ENCODE assay signal across 18 mouse cellular contexts in the genomic region with DNA sequence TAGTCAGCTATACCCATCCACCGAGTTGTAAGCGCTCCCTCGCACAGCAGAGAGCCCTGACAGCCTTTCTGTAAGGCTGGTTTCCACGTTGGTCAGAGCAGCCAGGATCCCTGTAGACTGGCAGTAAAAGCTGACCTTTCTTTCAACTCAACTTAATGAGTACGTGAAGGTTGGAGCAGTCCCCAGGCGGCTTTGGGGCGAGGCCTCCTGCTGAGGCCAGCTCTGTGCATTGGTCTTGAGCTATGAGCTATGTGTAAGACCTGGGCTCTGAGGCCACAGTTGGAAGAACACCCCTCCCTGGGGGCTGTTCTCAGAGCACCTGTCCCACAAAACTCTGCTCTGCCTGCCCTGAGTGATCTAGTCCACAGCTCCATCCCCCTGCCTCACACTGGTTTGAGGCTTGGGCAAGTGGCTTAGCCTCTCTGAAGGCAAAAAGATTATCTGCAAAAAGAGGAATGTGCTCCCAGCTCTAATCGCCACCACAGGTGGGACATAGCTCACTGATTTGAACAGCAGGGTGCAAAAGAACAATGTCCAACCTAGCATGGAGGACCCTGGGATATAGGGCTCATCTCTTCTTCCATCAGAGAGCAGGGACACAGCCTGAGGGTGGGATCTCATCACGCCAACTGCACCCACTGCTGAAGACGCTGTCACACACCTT.
DNase-seq lines count a peak whose midpoint lies in the region; ATAC-seq and TF ChIP-seq lines count a peak whose summit lies in the region.
"Had no signal": no experiment of that assay in that cellular context is flagged by ENCODE, and none has a peak within 500 bp of the region (broad histone marks: within the 10 kb centered on the region; RNA-seq: fewer than 3 reads in every experiment).

No protein-coding gene starts in this region.

- DNase-seq in forebrain, embryonic 10.5 days (ENCODE audit: extremely low spot score, low spot score), result no peak
- DNase-seq in forebrain, embryonic 14.5 days (ENCODE audit: low spot score), result no peak
- no peak for DNase-seq in Patski (ENCODE audit: low read depth, low spot score)
- peak; percentile 38 for DNase-seq in kidney, adult 9 months
- DNase-seq in limb, embryonic 11.5 days (ENCODE audit: low spot score), result no peak
- DNase-seq in frontal cortex, postnatal 25 days (ENCODE audit: low spot score in 2 of 2), result no peak
- DNase-seq in hindbrain, embryonic 10.5 days (ENCODE audit: low spot score), result no peak
- DNase-seq in right cerebral cortex, postnatal 25 days, result no peak
- DNase-seq: forebrain, postnatal 0 days; gastrocnemius, postnatal 14 days; layer of hippocampus, postnatal 36 days; lung, postnatal 10 days had no signal

- 0 out of 2 replicates have a peak overlapping the region, but pooled peaks have one; percentile 21 for H3K27ac ChIP-seq in forebrain, embryonic 10.5 days
- H3K27ac ChIP-seq in forebrain, embryonic 14.5 days (ENCODE audit: low read depth, low read length), result no peak overlapping the region
- no peak overlapping the region for H3K27ac ChIP-seq in limb, embryonic 11.5 days (replicated peaks; ENCODE audit: low read depth, low read length)
- H3K27ac ChIP-seq in hindbrain, embryonic 10.5 days, result no peak overlapping the region
- H3K27ac ChIP-seq: hindbrain, embryonic 12.5 days; liver, embryonic 15.5 days; neural tube, embryonic 13.5 days; stomach, embryonic 15.5 days had no signal

- no peak overlapping the region for H3K4me2 ChIP-seq in forebrain, embryonic 14.5 days (ENCODE audit: low read length)
- no peak overlapping the region for H3K4me2 ChIP-seq in limb, embryonic 11.5 days (ENCODE audit: low read depth, severe bottlenecking)
- H3K4me2 ChIP-seq: heart, embryonic 11.5 days; hindbrain, embryonic 12.5 days; liver, embryonic 15.5 days; neural tube, embryonic 13.5 days; stomach, embryonic 15.5 days had no signal

- peaks cover 35% of the 10 kb centered on the region for H3K4me1 ChIP-seq in forebrain, embryonic 10.5 days
- no peaks in the 10 kb centered on the region for H3K4me1 ChIP-seq in forebrain, embryonic 14.5 days (ENCODE audit: control insufficient read depth, insufficient read depth, low read length)
- H3K4me1 ChIP-seq in limb, embryonic 11.5 days (ENCODE audit: control insufficient read depth, insufficient read depth, low read length), result peaks cover 12% of the 10 kb centered on the region
- peaks cover 26% of the 10 kb centered on the region for H3K4me1 ChIP-seq in hindbrain, embryonic 10.5 days (replicated peaks)
- H3K4me1 ChIP-seq: liver, embryonic 15.5 days; megakaryocyte, embryonic 14.5 days had no signal

- CTCF ChIA-PET in Patski (lab: Charles Lee), result interaction anchor here (0.6 to 3.0 kb wide), 2 partner anchors 160 to 1803 kb away, joined by 3 to 6 read pairs; no protein-coding TSS in a partner anchor

- ATAC-seq in forebrain, embryonic 14.5 days, result no peak
- peak; percentile 33 for ATAC-seq in Patski
- 0 out of 2 replicates have a peak, but pooled peaks have one; percentile 22 for ATAC-seq in limb, embryonic 11.5 days (ENCODE audit: insufficient number of reproducible peaks, low FRiP score, low TSS enrichment, low read depth)
- ATAC-seq: forebrain, postnatal 0 days had no signal

- H3K4me3 ChIP-seq in forebrain, embryonic 10.5 days, result no peak overlapping the region
- no peak overlapping the region for H3K4me3 ChIP-seq in forebrain, embryonic 14.5 days (ENCODE audit: low read depth, low read length)
- H3K4me3 ChIP-seq in limb, embryonic 11.5 days (ENCODE audit: low read depth, low read length), result no peak overlapping the region
- no peak overlapping the region for H3K4me3 ChIP-seq in hindbrain, embryonic 10.5 days
- H3K4me3 ChIP-seq: hindbrain, embryonic 12.5 days; liver, embryonic 15.5 days; megakaryocyte, embryonic 14.5 days; neural tube, embryonic 13.5 days; stomach, embryonic 15.5 days had no signal

- WGBS in forebrain, embryonic 10.5 days, result 31% methylated on average over 10 of the region's 10 CpGs
- WGBS in forebrain, embryonic 14.5 days, result 27% methylated on average over 10 of the region's 10 CpGs
- WGBS in limb, embryonic 11.5 days, result 23% methylated on average over 10 of the region's 10 CpGs
- 35% methylated on average over 10 of the region's 10 CpGs for WGBS in hindbrain, embryonic 10.5 days

- no peak overlapping the region for H3K9ac ChIP-seq in forebrain, embryonic 14.5 days (ENCODE audit: low read length)
- H3K9ac ChIP-seq in limb, embryonic 11.5 days (ENCODE audit: low read length), result no peak overlapping the region
- H3K9ac ChIP-seq: forebrain, postnatal 0 days; hindbrain, embryonic 12.5 days; liver, embryonic 15.5 days; neural tube, embryonic 13.5 days; stomach, embryonic 15.5 days had no signal

- no peaks in the 10 kb centered on the region for H3K27me3 ChIP-seq in forebrain, embryonic 10.5 days (ENCODE audit: poor library complexity, severe bottlenecking)
- H3K27me3 ChIP-seq in forebrain, embryonic 14.5 days (replicated peaks; ENCODE audit: control insufficient read depth, insufficient read depth, low read length), result no peaks in the 10 kb centered on the region
- H3K27me3 ChIP-seq in Patski, result no peaks in the 10 kb centered on the region
- no peaks in the 10 kb centered on the region for H3K27me3 ChIP-seq in limb, embryonic 11.5 days (ENCODE audit: control insufficient read depth, insufficient read depth, low read length)
- H3K27me3 ChIP-seq in hindbrain, embryonic 10.5 days (ENCODE audit: insufficient read depth, poor library complexity, severe bottlenecking), result peaks cover 12% of the 10 kb centered on the region; the same call in 1 of the 2 replicates
- H3K27me3 ChIP-seq: hindbrain, embryonic 12.5 days; liver, embryonic 15.5 days; neural tube, embryonic 13.5 days; stomach, embryonic 15.5 days had no signal

- in situ Hi-C loops in Patski (cut with MboI; ENCODE audit: low pct_unique_long_range_greater_than_20kb), result no loop called here

- POLR2A ChIA-PET in Patski (lab: Charles Lee), result no interaction called here

- no peaks in the 10 kb centered on the region for H3K9me3 ChIP-seq in forebrain, embryonic 10.5 days
- H3K9me3 ChIP-seq in forebrain, embryonic 14.5 days (replicated peaks; ENCODE audit: control insufficient read depth, low read length), result no peaks in the 10 kb centered on the region
- H3K9me3 ChIP-seq in limb, embryonic 11.5 days (ENCODE audit: control insufficient read depth, low read length), result no peaks in the 10 kb centered on the region
- no peaks in the 10 kb centered on the region for H3K9me3 ChIP-seq in hindbrain, embryonic 10.5 days
- H3K9me3 ChIP-seq: hindbrain, embryonic 12.5 days; liver, embryonic 15.5 days; megakaryocyte, embryonic 14.5 days; neural tube, embryonic 13.5 days; stomach, embryonic 15.5 days had no signal

- no peak for TF ChIP-seq CTCF in Patski (IDR thresholded peaks at IDR 0.05)

- no peaks in the 10 kb centered on the region for H3K36me3 ChIP-seq in forebrain, embryonic 10.5 days (replicated peaks)
- no peaks in the 10 kb centered on the region for H3K36me3 ChIP-seq in forebrain, embryonic 14.5 days (ENCODE audit: control insufficient read depth, insufficient read depth, low read length)
- no peaks in the 10 kb centered on the region for H3K36me3 ChIP-seq in limb, embryonic 11.5 days (ENCODE audit: control insufficient read depth, insufficient read depth, low read length)
- no peaks in the 10 kb centered on the region for H3K36me3 ChIP-seq in hindbrain, embryonic 10.5 days
- H3K36me3 ChIP-seq: hindbrain, embryonic 12.5 days; liver, embryonic 15.5 days; neural tube, embryonic 13.5 days; stomach, embryonic 15.5 days had no signal
